Mouse (Mus musculus) MEL (cell line): ENCODE measurements around the gene Recql5. TPM values are rescaled to one million over a fixed set of nuclear protein-coding genes. Genes with fewer than 3 reads are reported as not detected.

Experiments
- DNase-seq: peaks from one replicate; pipeline ENCODE4 v3.0.0; 2011; ENCODE audit warnings: low read depth, low spot score
- H3K27ac ChIP-seq: 2 replicates; pipeline ENCODE4 v1.5.1; 2012; ENCODE audit warnings: low read depth, mild to moderate bottlenecking, control low read depth, low read length, moderate library complexity; ENCODE audit not compliant: control insufficient read depth
- H3K27me3 ChIP-seq, 2 experiments: fragments of 150-350 bp in 1 of 2; sonication (generic) in 1 of 2; 2 replicates each; pipeline ENCODE4 v1.6.1; 2012; ENCODE audit warnings: low read length in 2 of 2, mild to moderate bottlenecking in 2 of 2, improper control_type of control experiment in 1 of 2, moderate library complexity in 1 of 2; ENCODE audit not compliant: insufficient read depth in 2 of 2, control insufficient read depth in 1 of 2
- H3K36me3 ChIP-seq, 2 experiments: 2 replicates each; pipeline ENCODE4 v1.6.1; 2012 to 2014; ENCODE audit warnings: low read length in 2 of 2, improper control_type of control experiment in 1 of 2, inconsistent platforms in 1 of 2, mild to moderate bottlenecking in 1 of 2; ENCODE audit not compliant: insufficient read depth in 2 of 2, control insufficient read depth in 1 of 2
- H3K4me1 ChIP-seq, 2 experiments: fragments of 150-350 bp in 1 of 2; sonication (generic) in 1 of 2; 2 replicates each; pipeline ENCODE4 v1.6.1; 2012; ENCODE audit warnings: low read length in 2 of 2, improper control_type of control experiment in 1 of 2, mild to moderate bottlenecking in 1 of 2; ENCODE audit not compliant: insufficient read depth in 2 of 2, control insufficient read depth in 1 of 2
- H3K4me3 ChIP-seq, 2 experiments: fragments of 150-350 bp in 1 of 2; sonication (generic) in 1 of 2; 2 replicates each; pipeline ENCODE4 v1.5.1; 2012; ENCODE audit warnings: low read depth in 2 of 2, low read length in 2 of 2, mild to moderate bottlenecking in 2 of 2, moderate library complexity in 2 of 2, control low read depth in 1 of 2, improper control_type of control experiment in 1 of 2; ENCODE audit not compliant: control insufficient read depth in 1 of 2, insufficient read depth in 1 of 2
- H3K79me2 ChIP-seq: 2 replicates; pipeline ENCODE4 v1.6.1; 2012; ENCODE audit warnings: mild to moderate bottlenecking, low read length, moderate library complexity; ENCODE audit not compliant: control insufficient read depth, poor library complexity, insufficient read depth
- H3K9ac ChIP-seq: 2 replicates; pipeline ENCODE4 v1.6.1; 2012; ENCODE audit warnings: low read depth, mild to moderate bottlenecking, control low read depth, low read length, moderate library complexity; ENCODE audit not compliant: control insufficient read depth, poor library complexity, severe bottlenecking
- H3K9me3 ChIP-seq: fragments of 150-350 bp; sonication (generic); replicated peaks from 2 replicates; pipeline ENCODE4 v1.6.1; 2012; ENCODE audit warnings: mild to moderate bottlenecking, low read length, improper control_type of control experiment, moderate library complexity; ENCODE audit not compliant: insufficient read depth
- BHLHE40 ChIP-seq: IDR thresholded peaks from 2 replicates; pipeline ENCODE4 v1.6.1; 2012; ENCODE audit warnings: low read depth, mild to moderate bottlenecking, inconsistent platforms, low read length, improper control_type of control experiment, borderline replicate concordance
- CHD2 ChIP-seq: IDR thresholded peaks from 2 replicates; pipeline ENCODE4 v1.6.1; 2011; ENCODE audit warnings: low read length, improper control_type of control experiment
- CTCF ChIP-seq, 3 experiments: IDR thresholded peaks in 2 of 3; conservative IDR thresholded peaks in 1 of 3; 2 replicates each; pipeline ENCODE4 v1.5.1; 2011 to 2012; ENCODE audit warnings: low read length in 3 of 3, low read depth in 2 of 3, mild to moderate bottlenecking in 2 of 3, improper control_type of control experiment in 1 of 3, inconsistent platforms in 1 of 3, mixed read lengths in 1 of 3, moderate library complexity in 1 of 3; ENCODE audit not compliant: control insufficient read depth in 1 of 3, insufficient read depth in 1 of 3, poor library complexity in 1 of 3, severe bottlenecking in 1 of 3
- E2F4 ChIP-seq: IDR thresholded peaks from 2 replicates; pipeline ENCODE4 v1.6.1; 2011; ENCODE audit warnings: low read depth, low read length, improper control_type of control experiment, borderline replicate concordance
- ELF1 ChIP-seq: IDR thresholded peaks from 2 replicates; pipeline ENCODE4 v1.6.1; 2014; ENCODE audit warnings: low read depth, mild to moderate bottlenecking, inconsistent platforms, low read length, improper control_type of control experiment, moderate library complexity
- ETS1 ChIP-seq: IDR thresholded peaks from 2 replicates; pipeline ENCODE4 v1.6.1; 2012; ENCODE audit warnings: low read depth, mild to moderate bottlenecking, inconsistent platforms, low read length, improper control_type of control experiment, moderate library complexity
- GATA1 ChIP-seq: IDR thresholded peaks from 2 replicates; pipeline ENCODE4 v1.6.1; 2011; ENCODE audit warnings: low read depth, low read length, improper control_type of control experiment
- JUND ChIP-seq: IDR thresholded peaks from 2 replicates; pipeline ENCODE4 v1.6.1; 2011; ENCODE audit warnings: low read depth, mild to moderate bottlenecking, improper control_type of control experiment, low read length
- KAT2A ChIP-seq: conservative IDR thresholded peaks from 2 replicates; pipeline ENCODE4 v1.6.1; 2012; ENCODE audit warnings: low read depth, low read length, improper control_type of control experiment, inconsistent platforms
- MAFK ChIP-seq: IDR thresholded peaks from 2 replicates; pipeline ENCODE4 v1.6.1; 2011; ENCODE audit warnings: low read depth, mild to moderate bottlenecking, low read length, improper control_type of control experiment, borderline replicate concordance
- MAX ChIP-seq: IDR thresholded peaks from 2 replicates; pipeline ENCODE4 v1.6.1; 2011; ENCODE audit warnings: low read length, improper control_type of control experiment
- MAZ ChIP-seq: IDR thresholded peaks from 2 replicates; pipeline ENCODE4 v1.6.1; 2012; ENCODE audit warnings: low read depth, mild to moderate bottlenecking, inconsistent platforms, low read length, improper control_type of control experiment
- MEF2A ChIP-seq: IDR thresholded peaks from 2 replicates; pipeline ENCODE4 v1.6.1; 2014; ENCODE audit warnings: low read depth, mild to moderate bottlenecking, inconsistent platforms, low read length, improper control_type of control experiment; ENCODE audit not compliant: poor library complexity, insufficient replicate concordance, severe bottlenecking; ENCODE audit errors: extremely low read depth
- MYC ChIP-seq: IDR thresholded peaks from 2 replicates; pipeline ENCODE4 v1.6.1; 2011; ENCODE audit warnings: low read depth, mild to moderate bottlenecking, low read length, improper control_type of control experiment, moderate library complexity
- NELFE ChIP-seq: IDR thresholded peaks from 2 replicates; pipeline ENCODE4 v1.6.1; 2011; ENCODE audit warnings: low read depth, low read length, improper control_type of control experiment
- NRF1 ChIP-seq: IDR thresholded peaks from 2 replicates; pipeline ENCODE4 v1.6.1; 2014; ENCODE audit warnings: low read depth, mild to moderate bottlenecking, inconsistent platforms, low read length, improper control_type of control experiment, moderate library complexity; ENCODE audit not compliant: poor library complexity, insufficient read depth, severe bottlenecking
- POLR2A ChIP-seq, 2 experiments: IDR thresholded peaks; 2 replicates each; pipeline ENCODE4 v1.6.1; 2011 to 2012; ENCODE audit warnings: low read length in 2 of 2, mild to moderate bottlenecking in 2 of 2, control low read depth in 1 of 2, improper control_type of control experiment in 1 of 2, low read depth in 1 of 2, moderate library complexity in 1 of 2; ENCODE audit not compliant: control insufficient read depth in 1 of 2, insufficient read depth in 1 of 2, poor library complexity in 1 of 2
- POLR2AphosphoS2 ChIP-seq: IDR thresholded peaks from 2 replicates; pipeline ENCODE4 v1.6.1; 2011; ENCODE audit warnings: low read length, improper control_type of control experiment
- POLR2AphosphoS5 ChIP-seq: IDR thresholded peaks from 2 replicates; pipeline ENCODE4 v1.6.1; 2012; ENCODE audit warnings: low read depth, borderline replicate concordance, mild to moderate bottlenecking, inconsistent platforms, low read length, moderate library complexity, mixed read lengths
- RAD21 ChIP-seq: IDR thresholded peaks from 2 replicates; pipeline ENCODE4 v1.6.1; 2011; ENCODE audit warnings: mild to moderate bottlenecking, low read depth, low read length, improper control_type of control experiment
- RCOR1 ChIP-seq: IDR thresholded peaks from 2 replicates; pipeline ENCODE4 v1.6.1; 2012; ENCODE audit warnings: low read depth, mild to moderate bottlenecking, inconsistent platforms, low read length, improper control_type of control experiment
- SIN3A ChIP-seq: IDR thresholded peaks from 2 replicates; pipeline ENCODE4 v1.6.1; 2012; ENCODE audit warnings: low read length, improper control_type of control experiment, inconsistent platforms
- SMC3 ChIP-seq: IDR thresholded peaks from 2 replicates; pipeline ENCODE4 v1.6.1; 2011; ENCODE audit warnings: low read depth, low read length, improper control_type of control experiment
- TBP ChIP-seq: IDR thresholded peaks from 2 replicates; pipeline ENCODE4 v1.8.0; 2011; ENCODE audit warnings: low read depth, low read length, improper control_type of control experiment
- UBTF ChIP-seq: IDR thresholded peaks from 2 replicates; pipeline ENCODE4 v1.6.1; 2012; ENCODE audit warnings: low read depth, mild to moderate bottlenecking, inconsistent platforms, low read length, improper control_type of control experiment, moderate library complexity, borderline replicate concordance; ENCODE audit not compliant: insufficient read depth
- USF1 ChIP-seq: IDR thresholded peaks from 2 replicates; pipeline ENCODE4 v1.6.1; 2014; ENCODE audit warnings: low read depth, mild to moderate bottlenecking, inconsistent platforms, low read length, improper control_type of control experiment, moderate library complexity
- USF2 ChIP-seq, 2 experiments: IDR thresholded peaks; 2 replicates each; pipeline ENCODE4 v1.6.1; 2011 to 2012; ENCODE audit warnings: improper control_type of control experiment in 2 of 2, low read length in 2 of 2, borderline replicate concordance in 1 of 2, inconsistent platforms in 1 of 2, low read depth in 1 of 2, mild to moderate bottlenecking in 1 of 2; ENCODE audit not compliant: insufficient read depth in 1 of 2
- ZC3H11A ChIP-seq: IDR thresholded peaks from 2 replicates; pipeline ENCODE4 v1.6.1; 2012; ENCODE audit warnings: low read depth, mild to moderate bottlenecking, inconsistent platforms, low read length, improper control_type of control experiment
- ZMIZ1 ChIP-seq: IDR thresholded peaks from 2 replicates; pipeline ENCODE4 v1.6.1; 2012; ENCODE audit warnings: low read depth, mild to moderate bottlenecking, inconsistent platforms, low read length, improper control_type of control experiment, moderate library complexity
- polyA plus RNA-seq, 2 experiments: library from polyadenylated mRNA; stranded (reverse) in 1 of 2; unstranded in 1 of 2; fragments of >175 nt in 1 of 2; fragments of >200 nt in 1 of 2; gene quantifications; 2 replicates each; pipeline versions ENCODE4 v1.2.1 to v1.2.4; 2012; ENCODE audit warnings: low replicate concordance in 2 of 2, low read depth in 1 of 2; ENCODE audit not compliant: insufficient read length in 2 of 2, insufficient read depth in 1 of 2, missing spikeins in 1 of 2
- total RNA-seq: library from RNA; depleted of rRNA; stranded (reverse); fragments of 300-350 nt; gene quantifications from 2 replicates; pipeline ENCODE4 v1.2.3, GENCODE M21; 2012

The Recql5 gene
- total and polyA plus RNA-seq, 3 experiments = 20.3 to 21.5 TPM; not detected in 1

- no peak for TF ChIP-seq MYC
- TF ChIP-seq POLR2AphosphoS5 = no peak
- no peak for TF ChIP-seq BHLHE40
- TF ChIP-seq KAT2A = no peak
- no peak for TF ChIP-seq USF1
- no peak for TF ChIP-seq RCOR1
- no peak for TF ChIP-seq CTCF (IDR thresholded peaks at IDR 0.05 in 2 of 3, conservative IDR thresholded peaks at IDR 0.05 in 1 of 3; ENCODE audit: control insufficient read depth in 1 of 3, insufficient read depth in 1 of 3, low read depth in 2 of 3, low read length in 3 of 3, poor library complexity in 1 of 3, severe bottlenecking in 1 of 3)
- TF ChIP-seq E2F4 = no peak
- TF ChIP-seq SIN3A = peak; percentile 99
- TF ChIP-seq MEF2A = no peak
- no peak; the same call in 1 of the 2 replicates for TF ChIP-seq ZMIZ1
- TF ChIP-seq ELF1 = no peak; the same call in 1 of the 2 replicates
- 0 out of 2 replicates have a peak, but pooled peaks have one; percentile 1 for TF ChIP-seq GATA1
- no peak for TF ChIP-seq CHD2
- TF ChIP-seq USF2 (IDR thresholded peaks at IDR 0.05; ENCODE audit: borderline replicate concordance in 1 of 2, insufficient read depth in 1 of 2, low read depth in 1 of 2, low read length in 2 of 2) = no peak
- no peak for TF ChIP-seq MAX
- peak; percentile 39 for TF ChIP-seq POLR2AphosphoS2
- no peak for TF ChIP-seq NRF1
- TF ChIP-seq NELFE = peak; percentile 68
- no peak for TF ChIP-seq ZC3H11A
- peak; percentile 65; the same call in 1 of the 2 replicates for TF ChIP-seq ETS1
- no peak; the same call in 1 of the 2 replicates for TF ChIP-seq MAZ
- peak; percentile 58 to 76 for TF ChIP-seq POLR2A (IDR thresholded peaks at IDR 0.05; ENCODE audit: control insufficient read depth in 1 of 2, insufficient read depth in 1 of 2, low read depth in 1 of 2, low read length in 2 of 2, poor library complexity in 1 of 2)
Measured at GRCm38 (mm10) chr11:115899486-115900266, 33.6 kb downstream of the Recql5 start, which contains the start of gene Smim5 (continued).

- Histone ChIP-seq H3K4me3 (peak overlapping the region in 1 of 2 experiments; percentile 21; a peak in 1 of 4 replicates), H3K4me1 (peaks cover 16 to 32% of the 10 kb centered on the region in 2 experiments), H3K36me3 (peaks cover 0 to 26% of the 10 kb centered on the region in 2 experiments; a peak in 2 of 4 replicates), H3K9ac (peak overlapping the region; percentile 72), H3K27ac (peak overlapping the region; percentile 65), H3K79me2 (peaks cover 31% of the 10 kb centered on the region), H3K27me3 (no peaks in the 10 kb centered on the region), H3K9me3 (no peaks in the 10 kb centered on the region)
- DNase-seq = peak; percentile 94
- peak in 1 of 2 experiments; percentile 27; a peak in 1 of 4 replicates for TF ChIP-seq POLR2A (IDR thresholded peaks at IDR 0.05; ENCODE audit: control insufficient read depth in 1 of 2, insufficient read depth in 1 of 2, low read depth in 1 of 2, low read length in 2 of 2, poor library complexity in 1 of 2)
- TF ChIP-seq JUND = no peak; the same call in 1 of the 2 replicates
- peak; percentile 31; the same call in 1 of the 2 replicates for TF ChIP-seq ELF1
- peak; percentile 49 for TF ChIP-seq ZC3H11A
- peak; percentile 97 to 99 (median 98) for TF ChIP-seq CTCF (IDR thresholded peaks at IDR 0.05 in 2 of 3, conservative IDR thresholded peaks at IDR 0.05 in 1 of 3; ENCODE audit: control insufficient read depth in 1 of 3, insufficient read depth in 1 of 3, low read depth in 2 of 3, low read length in 3 of 3, poor library complexity in 1 of 3, severe bottlenecking in 1 of 3)
- TF ChIP-seq UBTF = no peak
- peak; percentile 86 for TF ChIP-seq SMC3
- no peak for TF ChIP-seq BHLHE40
- TF ChIP-seq TBP = peak; percentile 51
- TF ChIP-seq ETS1 = 0 out of 2 replicates have a peak, but pooled peaks have one; percentile 12
- peak; percentile 65 for TF ChIP-seq RAD21
- no peak for TF ChIP-seq CHD2
- TF ChIP-seq MAZ = no peak
- TF ChIP-seq MEF2A = no peak
- peak; percentile 60; the same call in 1 of the 2 replicates for TF ChIP-seq SIN3A
- TF ChIP-seq MAFK = no peak
- TF ChIP-seq MAX = no peak
Measured at GRCm38 (mm10) chr11:115898886-115899285, 34.4 kb downstream of the Recql5 start.
